In genomic region chr2:58052821-58053581, GRCm38 (mm10) we compare ENCODE assay signal across 12 mouse cellular contexts. TPM values are rescaled to one million over a fixed set of nuclear protein-coding genes. Genes with fewer than 3 reads are reported as not detected.
DNase-seq lines count a peak whose midpoint lies in the region; ATAC-seq and TF ChIP-seq lines count a peak whose summit lies in the region.
"Had no signal": no experiment of that assay in that cellular context is flagged by ENCODE, and none has a peak within 500 bp of the region (broad histone marks: within the 10 kb centered on the region; RNA-seq: fewer than 3 reads in every experiment).

TSS of gene Ermn (minus strand) at chr2:58052864.

- no peak within 1 kb of the TSS for H3K4me3 ChIP-seq in embryonic facial prominence, embryonic 14.5 days (ENCODE audit: low read depth, low read length)
- no peak within 1 kb of the TSS for H3K4me3 ChIP-seq in midbrain, postnatal 0 days (ENCODE audit: low read depth, low read length)
- H3K4me3 ChIP-seq: gastrocnemius, adult 2 months; limb, embryonic 13.5 days had no signal

- H3K9me3 ChIP-seq in embryonic facial prominence, embryonic 14.5 days (ENCODE audit: control insufficient read depth, low read length): no peaks in the 10 kb centered on the region
- no peaks in the 10 kb centered on the region for H3K9me3 ChIP-seq in midbrain, postnatal 0 days (ENCODE audit: low read length)
- H3K9me3 ChIP-seq: limb, embryonic 13.5 days had no signal

- H3K4me2 ChIP-seq in embryonic facial prominence, embryonic 14.5 days (ENCODE audit: low read depth, low read length): no peak within 1 kb of the TSS
- H3K4me2 ChIP-seq in midbrain, postnatal 0 days (ENCODE audit: low read depth, low read length, poor library complexity, severe bottlenecking): no peak within 1 kb of the TSS
- H3K4me2 ChIP-seq: limb, embryonic 13.5 days had no signal

- no peaks in the 10 kb centered on the region for H3K4me1 ChIP-seq in embryonic facial prominence, embryonic 14.5 days (ENCODE audit: control insufficient read depth, insufficient read depth, low read length)
- H3K4me1 ChIP-seq in midbrain, postnatal 0 days (ENCODE audit: insufficient read depth, low read length): no peaks in the 10 kb centered on the region

- 21% methylated on average over 7 of the region's 7 CpGs for WGBS in embryonic facial prominence, embryonic 14.5 days
- WGBS in midbrain, postnatal 0 days: 9% methylated on average over 7 of the region's 7 CpGs

- no peaks in the 10 kb centered on the region for H3K36me3 ChIP-seq in embryonic facial prominence, embryonic 14.5 days (ENCODE audit: control insufficient read depth, insufficient read depth, low read length)
- no peaks in the 10 kb centered on the region for H3K36me3 ChIP-seq in midbrain, postnatal 0 days (ENCODE audit: insufficient read depth, low read length)
- H3K36me3 ChIP-seq: limb, embryonic 13.5 days had no signal

- no peaks in the 10 kb centered on the region for H3K27me3 ChIP-seq in embryonic facial prominence, embryonic 14.5 days (replicated peaks; ENCODE audit: control insufficient read depth, insufficient read depth, low read length)
- peaks cover 32% of the 10 kb centered on the region for H3K27me3 ChIP-seq in midbrain, postnatal 0 days (ENCODE audit: insufficient read depth, low read length)
- H3K27me3 ChIP-seq: limb, embryonic 13.5 days had no signal

- H3K27ac ChIP-seq in embryonic facial prominence, embryonic 14.5 days (replicated peaks; ENCODE audit: low read depth, low read length): no peak within 1 kb of the TSS
- no peak within 1 kb of the TSS for H3K27ac ChIP-seq in midbrain, postnatal 0 days (ENCODE audit: low read depth, low read length)
- H3K27ac ChIP-seq: gastrocnemius, adult 2 months; limb, embryonic 13.5 days had no signal

- no peak for TF ChIP-seq CTCF in midbrain, postnatal 0 days (IDR thresholded peaks at IDR 0.05)

- peak; percentile 7 to 29 for DNase-seq in frontal cortex, adult 2 months (ENCODE audit: extremely low spot score in 1 of 2, low spot score in 1 of 2)
- no peak for DNase-seq in frontal cortex, postnatal 10 days (ENCODE audit: low spot score in 2 of 2)
- peak; percentile 48 for DNase-seq in embryonic facial prominence, embryonic 14.5 days (ENCODE audit: low spot score)
- peak; percentile 85 for DNase-seq in induced T-regulatory cell, adult 2 months (ENCODE audit: low read depth)
- peak; percentile 2 for DNase-seq in midbrain, postnatal 0 days (ENCODE audit: low spot score)
- DNase-seq in gastrocnemius, postnatal 36 days: no peak
- no peak for DNase-seq in adrenal gland, postnatal 4 days (ENCODE audit: low spot score in 2 of 2)
- DNase-seq in adrenal gland, adult (ENCODE audit: inconsistent age in 2 of 2, low spot score in 1 of 2): no peak
- DNase-seq: gastrocnemius, adult 2 months; lung, postnatal 4 days had no signal

- peak; percentile 85 for ATAC-seq in embryonic facial prominence, embryonic 14.5 days (ENCODE audit: low read depth)
- no peak for ATAC-seq in midbrain, postnatal 0 days (ENCODE audit: low FRiP score)

- no peak within 1 kb of the TSS for H3K9ac ChIP-seq in embryonic facial prominence, embryonic 14.5 days (ENCODE audit: low read depth, low read length)
- no peak within 1 kb of the TSS for H3K9ac ChIP-seq in midbrain, postnatal 0 days (replicated peaks; ENCODE audit: low read length, poor library complexity, severe bottlenecking)
- H3K9ac ChIP-seq: limb, embryonic 13.5 days had no signal

- intact Hi-C loops in gastrocnemius, postnatal 36 days (cut with DNase I): no loop called here

RNA-seq across cellular contexts. Expression of gene Ermn, which starts in this region (rescaled TPM):
- 19.5 and 20.5 TPM in 2 replicates for polyA plus RNA-seq in frontal cortex, adult 2 months (2012; rRNA removed)
- polyA plus RNA-seq in embryonic facial prominence, embryonic 14.5 days (2014; fragmentation: Nextera tagmentation; extraction: Ambion mirVana): 1.9 and 2.7 TPM in 2 replicates
- 0.22 TPM in 1 of 2 replicates, not detected in the other for total RNA-seq in midbrain, postnatal 0 days (2014; rRNA removed)
- polyA plus RNA-seq in midbrain, postnatal 0 days (2015; fragmentation: Nextera tagmentation; extraction: Ambion mirVana): 0.27 and 0.38 TPM in 2 replicates
- not detected for total RNA-seq in gastrocnemius, postnatal 36 days (2021)
- not detected for total RNA-seq in adrenal gland, postnatal 4 days (2021)
- total RNA-seq: gastrocnemius, adult 2 months; heart, postnatal 25 days had no signal
- polyA plus RNA-seq: limb, embryonic 13.5 days had no signal

Comparison
In these comparisons a context has a peak if more than half of its experiments do, and no peak if none do; other contexts are left out.
1. DNase-seq: peak in frontal cortex, adult 2 months (2 of 2), embryonic facial prominence, embryonic 14.5 days (single experiment) and induced T-regulatory cell, adult 2 months (single experiment); none in frontal cortex, postnatal 10 days (0 of 2), gastrocnemius, postnatal 36 days (0 of 2), adrenal gland, postnatal 4 days (0 of 2) and adrenal gland, adult (0 of 2).
2. Peak in DNase-seq in midbrain, postnatal 0 days; RNA of the gene not detected or under 1 TPM.